Mouse (Mus musculus) small intestine, adult 2 months (tissue): ENCODE measurements around the gene Sec24b. TPM values are rescaled to one million over a fixed set of nuclear protein-coding genes. Genes with fewer than 3 reads are reported as not detected.

Experiments used
- H3K27ac ChIP-seq: fragments of 200-500 bp; 2 replicates; pipeline ENCODE4 v1.5.1; 2012; ENCODE audit warnings: low read depth, low read length, control low read depth, inconsistent platforms; ENCODE audit not compliant: insufficient read depth
- H3K27me3 ChIP-seq: fragments of 200-500 bp; 2 replicates; pipeline ENCODE4 v1.6.1; 2012; ENCODE audit warnings: mild to moderate bottlenecking, moderate library complexity, low read length, inconsistent platforms; ENCODE audit not compliant: control insufficient read depth, insufficient read depth
- H3K36me3 ChIP-seq: fragments of 200-500 bp; 2 replicates; pipeline ENCODE4 v1.6.1; 2012; ENCODE audit warnings: mild to moderate bottlenecking, low read length, control low read depth, inconsistent platforms; ENCODE audit not compliant: control insufficient read depth, insufficient read depth
- H3K4me1 ChIP-seq: fragments of 200-500 bp; 2 replicates; pipeline ENCODE4 v1.6.1; 2012; ENCODE audit warnings: low read length, inconsistent platforms, mixed read lengths; ENCODE audit not compliant: control insufficient read depth, insufficient read depth, insufficient read length
- H3K4me3 ChIP-seq: fragments of 200-500 bp; 2 replicates; pipeline ENCODE4 v1.5.1; 2012; ENCODE audit warnings: low read depth, mild to moderate bottlenecking, control low read depth, inconsistent platforms, low read length, moderate library complexity
- CTCF ChIP-seq: fragments of 200-500 bp; IDR thresholded peaks from 2 replicates; pipeline ENCODE4 v1.5.1; 2012; ENCODE audit warnings: low read depth, mild to moderate bottlenecking, control low read depth, inconsistent platforms, low read length, moderate library complexity, mixed read lengths; ENCODE audit not compliant: insufficient replicate concordance, insufficient read length; ENCODE audit errors: extremely low read depth
- POLR2A ChIP-seq: fragments of 200-500 bp; IDR thresholded peaks from 2 replicates; pipeline ENCODE4 v1.6.1; 2012; ENCODE audit warnings: low read depth, mild to moderate bottlenecking, control low read depth, inconsistent platforms, low read length, moderate library complexity
- WGBS: fragments of 180-500 bp; shearing (Covaris S2); methylation state at CpG from one replicate; pipeline ENCODE4 v1.1.7; 2018; 5-methylcytosine and 5-hydroxymethylcytosine counted together
- polyA plus RNA-seq: library from polyadenylated mRNA; depleted of rRNA; stranded (reverse); fragments of >200 nt; gene quantifications from 2 replicates; pipeline ENCODE4 v1.2.3, GENCODE M21; 2012

Gene Sec24b
- polyA plus RNA-seq, 1 experiment: 53.7 TPM

- H3K27ac ChIP-seq: no peak overlapping the region
- peaks cover 15% of the 10 kb centered on the region for H3K36me3 ChIP-seq
- WGBS: 88% methylated on average over 4 of the region's 4 CpGs
- H3K27me3 ChIP-seq: no peaks in the 10 kb centered on the region
- peaks cover 2% of the 10 kb centered on the region; the same call in 1 of the 2 replicates for H3K4me1 ChIP-seq
- TF ChIP-seq CTCF (no peak), POLR2A (no peak)
- H3K4me3 ChIP-seq: no peak overlapping the region
Measured at GRCm38 (mm10) chr3:130040017-130040416, 21.3 kb downstream of the Sec24b start.

- Histone ChIP-seq H3K27me3 (no peaks in the 10 kb centered on the region), H3K36me3 (peaks cover 39% of the 10 kb centered on the region), H3K4me3 (no peak overlapping the region), H3K4me1 (no peaks in the 10 kb centered on the region), H3K27ac (no peak overlapping the region)
- WGBS: 91% methylated on average over 5 of the region's 5 CpGs
- no peak for TF ChIP-seq CTCF
- no peak for TF ChIP-seq POLR2A
Measured at GRCm38 (mm10) chr3:130028741-130029140, 32.6 kb downstream of the Sec24b start.

GRCm38 (mm10) chr3:130026181-130026580, 35.2 kb downstream of the Sec24b start:
- no peak overlapping the region for H3K27ac ChIP-seq
- 93% methylated on average over 10 of the region's 10 CpGs for WGBS
- TF ChIP-seq CTCF (no peak), POLR2A (no peak)
- no peaks in the 10 kb centered on the region for H3K27me3 ChIP-seq
- H3K4me3 ChIP-seq: no peak overlapping the region
- H3K36me3 ChIP-seq: peaks cover 30% of the 10 kb centered on the region
- no peaks in the 10 kb centered on the region for H3K4me1 ChIP-seq

GRCm38 (mm10) chr3:130025556-130025955, 35.8 kb downstream of the Sec24b start:
- 82% methylated on average over 8 of the region's 8 CpGs for WGBS
- Histone ChIP-seq H3K4me3 (no peak overlapping the region), H3K27me3 (no peaks in the 10 kb centered on the region), H3K36me3 (peaks cover 28% of the 10 kb centered on the region), H3K27ac (no peak overlapping the region), H3K4me1 (no peaks in the 10 kb centered on the region)
- TF ChIP-seq CTCF: no peak
- TF ChIP-seq POLR2A: no peak

GRCm38 (mm10) chr3:130012943-130013342, 48.4 kb downstream of the Sec24b start:
- Histone ChIP-seq H3K27ac (no peak overlapping the region), H3K4me1 (no peaks in the 10 kb centered on the region), H3K36me3 (peaks cover 14% of the 10 kb centered on the region), H3K4me3 (no peak overlapping the region), H3K27me3 (no peaks in the 10 kb centered on the region)
- 38% methylated on average over 2 of the region's 2 CpGs for WGBS
- TF ChIP-seq POLR2A (no peak), CTCF (no peak)

GRCm38 (mm10) chr3:130011236-130011635, 50.1 kb downstream of the Sec24b start:
- H3K27ac ChIP-seq: no peak overlapping the region
- H3K27me3 ChIP-seq: no peaks in the 10 kb centered on the region
- TF ChIP-seq POLR2A: no peak
- TF ChIP-seq CTCF: no peak
- peaks cover 21% of the 10 kb centered on the region for H3K36me3 ChIP-seq
- WGBS: 65% methylated on average over 1 of the region's 1 CpGs
- no peak overlapping the region for H3K4me3 ChIP-seq
- H3K4me1 ChIP-seq: no peaks in the 10 kb centered on the region

GRCm38 (mm10) chr3:130006141-130006540, 55.2 kb downstream of the Sec24b start:
- H3K36me3 ChIP-seq: peaks cover 58% of the 10 kb centered on the region
- 91% methylated on average over 7 of the region's 7 CpGs for WGBS

GRCm38 (mm10) chr3:130000926-130001325, 60.4 kb downstream of the Sec24b start:
- TF ChIP-seq CTCF: no peak
- no peak for TF ChIP-seq POLR2A
- Histone ChIP-seq H3K36me3 (peaks cover 69% of the 10 kb centered on the region), H3K27ac (no peak overlapping the region), H3K4me1 (no peaks in the 10 kb centered on the region), H3K4me3 (no peak overlapping the region), H3K27me3 (no peaks in the 10 kb centered on the region)
- 93% methylated on average over 11 of the region's 11 CpGs for WGBS

More at GRCm38 (mm10) chr3:130006141-130006540, 55.2 kb downstream of the Sec24b start:
- no peaks in the 10 kb centered on the region for H3K4me1 ChIP-seq
- no peaks in the 10 kb centered on the region for H3K27me3 ChIP-seq
- no peak overlapping the region for H3K4me3 ChIP-seq
- no peak overlapping the region for H3K27ac ChIP-seq
- TF ChIP-seq CTCF (no peak), POLR2A (no peak)
